Mouse (Mus musculus) 3T3-L1 (cell line): ENCODE data around the gene Elac2.

Source experiments
- DNase-seq: peaks from one replicate; pipeline ENCODE4 v3.0.0-alpha.2; 2015; ENCODE audit warnings: low read depth, low spot score

Elac2 gene

DNA sequence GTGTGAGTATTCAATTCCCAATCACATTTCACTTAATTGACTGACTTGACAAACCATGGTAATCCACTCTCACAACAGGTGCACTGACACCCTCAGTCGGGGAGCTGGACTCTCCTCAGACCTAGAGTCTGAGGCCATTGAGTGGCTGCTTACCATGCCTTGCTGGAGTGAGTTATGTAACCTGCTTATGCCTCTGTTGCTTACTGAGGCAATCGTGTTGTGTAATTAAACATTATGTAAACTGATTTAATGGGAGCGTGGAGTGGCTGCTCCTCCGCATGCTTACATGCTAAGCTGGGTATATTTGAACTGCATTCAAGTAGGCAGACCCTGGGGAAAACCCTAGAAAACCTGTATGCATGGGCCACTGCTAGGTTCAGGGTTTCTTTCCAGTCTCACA is 41.9 kb downstream of the Elac2 start:
- no peak for DNase-seq

DNA sequence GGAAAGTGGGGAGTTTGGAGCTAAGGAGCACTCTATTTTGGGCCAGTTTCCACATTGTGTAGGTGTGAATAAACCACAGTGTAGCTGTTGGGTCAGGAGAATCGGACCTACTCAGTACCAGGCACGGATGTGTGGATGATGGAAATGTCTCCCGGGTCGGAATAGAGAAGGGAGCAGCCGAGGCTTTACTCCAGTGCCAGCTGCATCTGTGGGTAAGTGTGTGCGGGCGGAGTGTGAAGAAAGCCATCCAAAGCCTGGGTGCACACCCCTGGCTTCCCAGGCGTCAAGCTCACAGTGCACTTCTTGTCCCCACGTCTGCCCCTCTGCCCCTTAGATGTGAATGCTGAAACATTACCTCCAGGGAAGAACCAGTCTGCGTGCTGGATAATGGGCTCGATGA is 43.9 kb downstream of the Elac2 start:
- DNase-seq, result no peak

DNA sequence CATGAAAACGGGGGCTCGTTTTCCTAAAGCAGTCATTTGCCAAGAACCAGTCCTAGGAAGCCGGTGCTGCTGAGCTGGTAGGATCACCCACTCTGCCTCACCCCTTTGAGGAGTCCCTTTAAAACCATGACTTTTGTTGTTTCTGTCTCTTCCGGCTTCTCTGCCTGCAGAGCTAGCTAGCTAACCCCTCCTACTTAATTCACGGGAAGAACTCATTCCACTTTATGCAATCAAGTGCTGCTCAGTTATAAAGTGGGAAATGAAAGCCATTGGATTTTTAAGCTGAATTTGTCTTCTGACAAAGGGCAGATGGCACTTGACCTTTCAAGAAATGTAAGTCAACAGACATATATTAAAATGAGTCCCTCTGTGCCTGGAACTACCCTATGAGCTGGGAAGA is 49.2 kb downstream of the Elac2 start:
- no peak for DNase-seq

DNA sequence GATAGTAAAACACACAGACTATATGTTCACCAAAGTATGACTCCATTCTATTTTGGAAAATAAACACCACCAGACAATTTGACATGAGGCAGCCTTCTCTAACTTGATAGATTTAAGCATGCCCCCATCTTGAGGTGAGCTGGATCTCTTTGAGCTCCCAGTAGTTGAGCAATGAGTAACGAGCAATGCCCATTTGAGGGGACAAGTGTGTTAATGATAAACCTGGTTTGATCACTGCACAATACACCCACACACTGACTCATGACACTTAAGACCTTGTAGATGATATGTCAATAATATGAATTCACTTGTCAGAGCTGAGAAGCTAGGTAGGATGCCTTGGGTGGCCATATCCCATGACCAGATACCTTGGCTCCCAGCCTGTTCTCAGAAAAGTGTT is 51.4 kb downstream of the Elac2 start:
- no peak for DNase-seq

DNA sequence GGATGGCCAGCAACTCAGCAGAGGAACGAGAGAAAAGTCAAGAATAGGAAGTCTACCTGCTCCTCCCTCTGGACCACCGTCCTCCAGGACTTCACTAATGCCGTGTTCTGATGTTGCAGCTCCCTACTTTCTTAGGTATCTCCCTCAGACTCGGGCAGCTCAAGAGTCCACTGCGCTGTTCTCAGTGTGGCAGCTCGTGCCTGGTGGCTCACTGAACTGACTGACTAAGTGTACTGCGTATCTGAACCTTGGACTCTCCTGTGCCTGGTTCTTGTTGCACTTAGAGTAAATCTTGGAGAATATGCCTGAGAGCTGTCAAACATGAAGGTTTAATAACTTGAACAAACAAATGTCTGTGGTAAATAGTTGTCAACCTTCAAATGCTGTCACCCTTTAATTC is 53.4 kb downstream of the Elac2 start:
- no peak for DNase-seq

DNA sequence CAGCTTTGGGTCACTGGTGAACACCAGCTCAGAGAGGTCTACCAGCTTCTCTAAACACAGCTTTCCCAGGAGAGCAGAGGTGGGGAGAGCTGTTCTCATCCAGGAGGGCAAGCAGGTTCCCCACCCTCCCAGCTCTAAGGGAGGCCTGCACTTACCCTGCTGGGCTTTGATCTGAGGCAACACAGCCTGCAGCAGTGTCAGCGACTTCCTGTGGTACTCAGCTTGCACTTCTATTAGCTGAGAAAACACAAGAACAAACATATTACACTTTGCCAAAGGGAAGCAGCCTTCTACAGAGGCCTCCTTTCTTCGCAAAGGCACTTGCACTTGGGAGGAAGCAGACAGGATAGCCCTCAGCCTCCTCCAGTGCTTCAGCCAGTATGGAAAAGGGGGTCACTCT is 60.2 kb downstream of the Elac2 start:
- no peak for DNase-seq

DNA sequence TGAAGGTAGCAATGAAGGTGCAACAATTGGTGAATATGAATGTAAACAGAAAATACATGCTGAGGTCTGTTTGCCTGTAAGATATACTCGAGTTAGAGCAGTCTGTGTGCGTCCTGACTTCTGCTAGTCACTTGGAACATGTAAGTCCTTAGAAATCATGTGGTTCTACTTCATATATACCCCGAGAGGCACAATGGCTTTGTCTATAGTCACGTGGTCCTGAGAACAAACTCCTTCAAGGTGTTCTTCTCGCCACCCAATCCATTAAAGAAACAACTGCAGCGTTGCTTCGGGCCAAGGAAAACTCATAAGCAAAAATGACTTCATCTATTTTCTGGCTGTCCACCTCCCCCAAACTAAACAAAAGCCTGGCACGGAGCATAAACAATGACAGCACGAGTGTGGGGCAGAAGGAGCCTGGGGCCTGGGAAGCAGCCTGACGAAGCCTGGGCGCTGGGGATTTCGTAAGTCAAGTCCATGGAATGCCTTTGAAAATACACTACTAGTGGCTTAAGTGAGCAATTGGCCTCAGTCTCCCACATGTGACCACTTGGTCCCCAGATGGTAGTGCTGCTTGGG is 60.8 kb downstream of the Elac2 start:
- DNase-seq, result no peak

DNA sequence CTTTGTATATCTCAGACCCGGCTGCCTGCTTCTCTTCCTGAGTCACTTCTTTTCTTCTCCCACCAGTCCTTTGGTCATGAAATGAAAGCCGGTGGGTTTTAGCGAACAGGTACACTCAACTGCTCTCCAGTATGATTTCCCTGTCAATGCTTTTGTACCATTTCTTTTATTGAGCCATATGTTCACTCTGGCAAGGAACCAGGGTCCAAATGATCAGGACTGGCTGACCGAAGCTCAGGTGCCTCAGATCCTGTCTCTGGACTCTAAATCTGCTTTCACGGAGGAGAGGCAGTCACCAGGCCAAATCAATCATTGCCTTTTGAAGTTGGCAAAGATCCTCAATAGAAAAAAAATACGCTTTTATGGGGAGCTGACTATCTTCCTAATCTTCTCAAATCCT is 61.7 kb downstream of the Elac2 start:
- no peak for DNase-seq

DNA sequence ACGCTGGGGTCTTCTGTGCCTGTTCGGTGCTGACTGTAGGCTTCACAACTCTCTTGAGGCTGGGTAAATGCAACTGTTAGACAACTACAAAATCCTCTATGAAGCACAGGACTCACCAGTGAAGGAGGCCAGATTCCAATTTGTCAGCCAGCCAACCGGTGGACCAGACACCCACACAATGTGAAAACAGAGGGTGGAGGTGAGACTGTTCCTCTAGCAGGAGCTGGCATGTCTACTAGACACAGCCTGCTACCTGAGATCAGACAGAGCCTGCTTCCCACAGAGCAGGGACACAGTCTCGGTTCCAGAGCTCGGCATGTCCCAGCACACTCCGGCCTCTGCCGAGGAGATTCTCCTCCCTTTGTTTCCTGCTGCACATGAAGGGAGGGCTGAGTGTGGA is 70.3 kb downstream of the Elac2 start:
- DNase-seq, result no peak

DNA sequence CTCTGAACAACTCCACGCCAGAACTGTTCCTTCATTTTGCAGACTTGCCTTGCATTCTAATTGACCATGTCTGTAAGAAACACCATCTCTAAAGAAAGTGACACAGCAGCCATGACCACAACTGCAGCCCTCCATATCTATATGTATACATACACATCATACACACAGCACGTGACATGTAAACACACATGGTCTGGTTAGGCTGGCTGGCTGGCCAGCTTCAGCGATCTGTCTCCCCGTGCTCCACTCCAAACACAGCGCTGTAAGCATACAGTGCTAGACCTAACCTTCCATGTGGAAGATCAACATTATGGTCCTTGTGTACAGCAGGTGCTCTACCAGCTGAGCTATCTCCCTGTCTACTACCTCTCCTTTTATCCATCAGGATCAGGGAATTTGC is 72.0 kb downstream of the Elac2 start:
- no peak for DNase-seq
